Mouse (Mus musculus) liver, adult (tissue): ENCODE data around the gene Nedd9.

Experiments used
- GATA4 ChIP-seq: IDR thresholded peaks from 2 replicates; pipeline ENCODE4 v1.6.1; 2014; ENCODE audit warnings: mild to moderate bottlenecking, low read length; ENCODE audit not compliant: insufficient replicate concordance

The Nedd9 gene

GRCm38 (mm10) chr13:41379951-41380465 lies 107.2 kb downstream of the Nedd9 start:
- no peak for TF ChIP-seq GATA4

GRCm38 (mm10) chr13:41378462-41378861 lies 108.7 kb downstream of the Nedd9 start:
- TF ChIP-seq GATA4 = no peak

- no peak for TF ChIP-seq GATA4
Measured at GRCm38 (mm10) chr13:41377856-41378255, 109.3 kb downstream of the Nedd9 start.

GRCm38 (mm10) chr13:41377011-41377431 lies 110.1 kb downstream of the Nedd9 start:
- no peak for TF ChIP-seq GATA4

- TF ChIP-seq GATA4 = no peak
Measured at GRCm38 (mm10) chr13:41376111-41376510, 111.1 kb downstream of the Nedd9 start.

GRCm38 (mm10) chr13:41375696-41376095 lies 111.5 kb downstream of the Nedd9 start:
- TF ChIP-seq GATA4 = no peak

- no peak for TF ChIP-seq GATA4
Measured at GRCm38 (mm10) chr13:41374886-41375285, 112.3 kb downstream of the Nedd9 start.

- no peak for TF ChIP-seq GATA4
Measured at GRCm38 (mm10) chr13:41372555-41373460, 114.4 kb downstream of the Nedd9 start.

GRCm38 (mm10) chr13:41371547-41371946 lies 115.6 kb downstream of the Nedd9 start:
- TF ChIP-seq GATA4 = no peak

- no peak for TF ChIP-seq GATA4
Measured at GRCm38 (mm10) chr13:41368612-41369011, 118.5 kb downstream of the Nedd9 start.

GRCm38 (mm10) chr13:41367176-41367611 lies 120.0 kb downstream of the Nedd9 start:
- TF ChIP-seq GATA4 = no peak

GRCm38 (mm10) chr13:41364273-41364672 lies 122.9 kb downstream of the Nedd9 start:
- TF ChIP-seq GATA4 = no peak

- no peak for TF ChIP-seq GATA4
Measured at GRCm38 (mm10) chr13:41362909-41363308, 124.3 kb downstream of the Nedd9 start.

GRCm38 (mm10) chr13:41360272-41360815 lies 126.8 kb downstream of the Nedd9 start:
- TF ChIP-seq GATA4 = no peak

GRCm38 (mm10) chr13:41359330-41360215 lies 127.6 kb downstream of the Nedd9 start:
- TF ChIP-seq GATA4 = no peak
